ENCODE assay signal across 11 mouse cellular contexts in the genomic region with DNA sequence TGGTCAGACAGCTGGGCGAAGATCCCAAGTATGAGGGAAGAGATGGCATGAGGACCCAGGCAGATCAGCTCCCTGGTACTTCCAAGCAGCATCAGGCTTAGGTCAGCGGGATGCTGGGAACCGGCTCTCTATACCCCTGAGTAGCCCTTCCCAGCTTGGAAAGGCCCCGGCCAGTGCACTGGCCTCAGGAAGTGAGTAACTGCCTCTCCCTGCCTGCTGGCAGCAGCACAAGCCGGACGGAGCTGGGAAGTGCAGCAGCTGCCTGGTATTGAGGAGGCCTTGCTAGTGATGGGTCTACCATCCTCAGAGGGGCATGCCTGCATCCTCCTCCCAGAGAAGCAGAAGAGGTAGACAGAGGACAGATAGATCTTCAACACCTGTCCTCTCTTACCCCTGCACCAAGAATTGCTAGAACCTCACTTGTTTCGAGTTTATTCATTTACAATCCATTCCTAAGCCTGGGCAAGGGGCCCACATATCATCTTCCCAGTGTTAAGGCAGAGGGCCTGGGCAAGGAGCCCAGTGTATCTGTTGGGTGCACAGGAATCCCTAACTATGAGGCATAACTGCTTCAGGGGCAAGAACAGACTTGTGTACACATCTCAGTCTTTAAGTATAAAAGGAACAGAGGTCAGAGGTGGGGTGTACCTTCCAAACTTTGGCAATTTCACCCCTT. TPM values are rescaled to one million over a fixed set of nuclear protein-coding genes. Genes with fewer than 3 reads are reported as not detected.
DNase-seq lines count a peak whose midpoint lies in the region; ATAC-seq and TF ChIP-seq lines count a peak whose summit lies in the region.
"Had no signal": no experiment of that assay in that cellular context is flagged by ENCODE, and none has a peak within 500 bp of the region (broad histone marks: within the 10 kb centered on the region; RNA-seq: fewer than 3 reads in every experiment).

No protein-coding gene starts in this region.

- H3K27me3 ChIP-seq in heart, embryonic 13.5 days (replicated peaks) = peaks cover 23% of the 10 kb centered on the region
- peaks cover 12% of the 10 kb centered on the region for H3K27me3 ChIP-seq in lung, embryonic 14.5 days (ENCODE audit: insufficient read depth, low read length)

- no peak for TF ChIP-seq CTCF in lung, embryonic 14.5 days (IDR thresholded peaks at IDR 0.05; ENCODE audit: low read depth)

- H3K9me3 ChIP-seq in heart, embryonic 13.5 days = no peaks in the 10 kb centered on the region
- no peaks in the 10 kb centered on the region for H3K9me3 ChIP-seq in lung, embryonic 14.5 days (ENCODE audit: low read depth, low read length)
- H3K9me3 ChIP-seq: liver, embryonic 15.5 days had no signal

- no peak for ATAC-seq in heart, embryonic 13.5 days (ENCODE audit: extremely low read depth, insufficient number of reproducible peaks, low FRiP score, low TSS enrichment)
- no peak for ATAC-seq in lung, embryonic 14.5 days (ENCODE audit: insufficient read depth)

- H3K36me3 ChIP-seq in heart, embryonic 13.5 days = no peaks in the 10 kb centered on the region
- no peaks in the 10 kb centered on the region for H3K36me3 ChIP-seq in lung, embryonic 14.5 days (ENCODE audit: insufficient read depth)
- H3K36me3 ChIP-seq: liver, embryonic 15.5 days had no signal

- WGBS in heart, embryonic 13.5 days = 57% methylated on average over 7 of the region's 7 CpGs
- 59% methylated on average over 7 of the region's 7 CpGs for WGBS in lung, embryonic 14.5 days

- H3K4me1 ChIP-seq in heart, embryonic 13.5 days = peaks cover 61% of the 10 kb centered on the region
- peaks cover 16% of the 10 kb centered on the region for H3K4me1 ChIP-seq in lung, embryonic 14.5 days (ENCODE audit: insufficient read depth)
- H3K4me1 ChIP-seq: liver, embryonic 15.5 days had no signal

- DNase-seq in adrenal gland, postnatal 14 days = peak; percentile 51
- no peak for DNase-seq in adrenal gland, adult 8-10 months
- DNase-seq in NIH3T3 (ENCODE audit: low read depth) = peak; percentile 78
- DNase-seq in lung, embryonic 14.5 days = peak; percentile 52
- DNase-seq in retina, embryonic 14.5 days (ENCODE audit: low spot score) = no peak
- DNase-seq in thymus, postnatal 10 days (ENCODE audit: low spot score in 2 of 2) = no peak
- DNase-seq in layer of hippocampus, adult 9-10 months (ENCODE audit: low spot score) = no peak
- DNase-seq: B cell, adult 2 months; cerebellum, adult 8-10 months had no signal

- no peak overlapping the region for H3K4me2 ChIP-seq in heart, embryonic 13.5 days
- no peak overlapping the region for H3K4me2 ChIP-seq in lung, embryonic 14.5 days
- H3K4me2 ChIP-seq: liver, embryonic 15.5 days had no signal

- H3K27ac ChIP-seq in heart, embryonic 13.5 days (replicated peaks) = peak overlapping the region; percentile 91; the same call in 1 of the 2 replicates
- H3K27ac ChIP-seq in lung, embryonic 14.5 days (ENCODE audit: low read depth) = no peak overlapping the region
- H3K27ac ChIP-seq: liver, embryonic 15.5 days had no signal

- H3K4me3 ChIP-seq in heart, embryonic 13.5 days = no peak overlapping the region
- no peak overlapping the region for H3K4me3 ChIP-seq in lung, embryonic 14.5 days (ENCODE audit: low read depth, low read length)
- H3K4me3 ChIP-seq: liver, embryonic 15.5 days had no signal

- H3K9ac ChIP-seq in heart, embryonic 13.5 days = peak overlapping the region; percentile 50; the same call in 1 of the 2 replicates
- no peak overlapping the region for H3K9ac ChIP-seq in lung, embryonic 14.5 days
- H3K9ac ChIP-seq: liver, embryonic 15.5 days had no signal

RNA-seq across cellular contexts. Expression of gene Bdkrb2, which starts 5.6 kb away (rescaled TPM):
- 10.0 and 11.9 TPM in 2 replicates for total RNA-seq in adrenal gland, postnatal 14 days (2021)
- total RNA-seq in adrenal gland, adult 8-10 months (2022) = 10 to 100 TPM in 3 of 4 experiments, 1 to 10 TPM in 1; 7.6 to 14.0 (median 10.5) TPM
- 0.91 and 1.1 TPM in 2 replicates for polyA plus RNA-seq in heart, embryonic 13.5 days (2015; fragmentation: Nextera tagmentation; extraction: Ambion mirVana)
- polyA plus RNA-seq in lung, embryonic 14.5 days (2014; fragmentation: Nextera tagmentation; extraction: Ambion mirVana) = 0.09 and 0.21 TPM in 2 replicates

RNA-seq across cellular contexts. Expression of gene Bdkrb1, which starts 45.5 kb away (rescaled TPM):
- 0.26 TPM in 1 of 2 replicates, not detected in the other for total RNA-seq in adrenal gland, postnatal 14 days (2021)
- not detected for total RNA-seq in adrenal gland, adult 8-10 months (2022)
- polyA plus RNA-seq in heart, embryonic 13.5 days (2015; fragmentation: Nextera tagmentation; extraction: Ambion mirVana) = not detected in 2 replicates
- not detected in 2 replicates for polyA plus RNA-seq in lung, embryonic 14.5 days (2014; fragmentation: Nextera tagmentation; extraction: Ambion mirVana)
- polyA plus RNA-seq: liver, embryonic 15.5 days had no signal

Comparison
In these comparisons a context has a peak if more than half of its experiments do, and no peak if none do; other contexts are left out.
1. DNase-seq: peak in adrenal gland, postnatal 14 days (single experiment), NIH3T3 (single experiment) and lung, embryonic 14.5 days (single experiment); none in adrenal gland, adult 8-10 months (single experiment), retina, embryonic 14.5 days (single experiment), thymus, postnatal 10 days (0 of 2) and layer of hippocampus, adult 9-10 months (single experiment).